Mouse (Mus musculus) stomach, embryonic 16.5 days (tissue): ENCODE data around the gene Kat2a. TPM values are rescaled to one million over a fixed set of nuclear protein-coding genes. Genes with fewer than 3 reads are reported as not detected.

ENCODE experiments used
- ATAC-seq: fragments of 200-750 bp; cut with Nextera tagmentation; 2 replicates; pipeline ENCODE4 v1.8.0; 2017; ENCODE audit warnings: moderate number of reproducible peaks, moderate TSS enrichment; ENCODE audit not compliant: insufficient read depth, low FRiP score
- H3K27ac ChIP-seq: fragments of 300-500 bp; sonication (generic); 2 replicates; pipeline ENCODE4 v1.5.1; 2014; ENCODE audit warnings: low read length
- H3K27me3 ChIP-seq: fragments of 300-500 bp; sonication (generic); 2 replicates; pipeline ENCODE4 v1.6.1; 2014; ENCODE audit warnings: low read length, control low read depth, mixed read lengths; ENCODE audit not compliant: control insufficient read depth, insufficient read depth
- H3K36me3 ChIP-seq: fragments of 300-500 bp; sonication (generic); 2 replicates; pipeline ENCODE4 v1.6.1; 2014; ENCODE audit warnings: low read length; ENCODE audit not compliant: control insufficient read depth, insufficient read depth
- H3K4me1 ChIP-seq: fragments of 300-500 bp; sonication (generic); 2 replicates; pipeline ENCODE4 v1.6.1; 2014; ENCODE audit warnings: low read length, control low read depth, mixed read lengths; ENCODE audit not compliant: control insufficient read depth, insufficient read depth
- H3K4me2 ChIP-seq: fragments of 300-500 bp; sonication (generic); 2 replicates; pipeline ENCODE4 v1.6.1; 2014; ENCODE audit warnings: low read depth, low read length, mixed read lengths
- H3K4me3 ChIP-seq: fragments of 300-500 bp; sonication (generic); replicated peaks from 2 replicates; pipeline ENCODE4 v1.5.1; 2014; ENCODE audit warnings: mild to moderate bottlenecking, low read length
- H3K9ac ChIP-seq: fragments of 300-500 bp; sonication (generic); 2 replicates; pipeline ENCODE4 v1.6.1; 2014; ENCODE audit warnings: low read length
- H3K9me3 ChIP-seq: fragments of 300-500 bp; sonication (generic); replicated peaks from 2 replicates; pipeline ENCODE4 v1.6.1; 2016; ENCODE audit warnings: low read length, control low read depth; ENCODE audit not compliant: control insufficient read depth
- WGBS: fragments of 180-500 bp; shearing (Covaris S2); extraction: QIAGEN DNeasy Blood & Tissue Kit; methylation state at CpG from one replicate; pipeline ENCODE4 v1.1.7; 2014; 5-methylcytosine and 5-hydroxymethylcytosine counted together
- polyA plus RNA-seq: library from polyadenylated mRNA; unstranded; fragments of >200 nt; fragmentation: Nextera tagmentation; extraction: Ambion mirVana; gene quantifications from 2 replicates; pipeline ENCODE4 v1.2.1, GENCODE M21; 2015

The Kat2a gene
- polyA plus RNA-seq, 1 experiment from 2014 or later = 40.6 TPM

DNA sequence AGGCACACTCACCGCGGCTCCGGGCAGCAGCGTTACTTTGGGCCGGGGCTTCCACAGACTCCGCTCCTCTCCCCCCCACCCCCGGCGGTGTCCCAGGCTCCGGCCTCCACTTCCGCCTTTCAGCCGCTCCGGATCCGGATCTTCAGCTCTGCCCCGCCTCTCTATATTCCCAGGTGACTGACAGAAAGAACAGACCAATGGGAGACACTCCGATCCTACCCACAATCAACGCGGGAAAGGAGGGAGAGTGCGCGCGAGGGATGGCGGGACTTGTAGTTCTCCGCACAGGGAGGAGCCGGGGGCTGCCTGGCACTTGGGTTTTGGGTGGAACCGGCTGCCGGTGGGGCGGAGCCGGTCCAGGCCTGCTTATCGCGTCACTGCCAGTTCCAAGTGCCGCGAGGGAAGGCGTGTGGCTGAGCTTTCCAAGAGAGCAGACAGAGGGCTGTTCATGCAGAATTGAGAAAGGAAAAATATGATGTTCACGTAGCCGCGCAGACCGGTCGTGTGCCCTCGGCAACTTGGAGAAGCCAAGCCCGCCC, 25.9 kb upstream of the Kat2a start, which contains the start of gene Rab5c:
Gene Rab5c, minus strand, starts transcription at position 150 of the 539 bp plus-strand sequence.
- H3K4me2 ChIP-seq = peak within 1 kb of the TSS; percentile 79
- H3K36me3 ChIP-seq = no peaks in the 10 kb centered on the region
- peak within 1 kb of the TSS; percentile 77 for H3K27ac ChIP-seq
- under 1% methylated on average over 39 of the region's 39 CpGs for WGBS
- H3K9ac ChIP-seq = peak within 1 kb of the TSS; percentile 98
- ATAC-seq = peak; percentile 100
- H3K4me3 ChIP-seq = peak within 1 kb of the TSS; percentile 92
- peaks cover 21% of the 10 kb centered on the region for H3K4me1 ChIP-seq
- H3K9me3 ChIP-seq = no peaks in the 10 kb centered on the region
- H3K27me3 ChIP-seq = no peaks in the 10 kb centered on the region

DNA sequence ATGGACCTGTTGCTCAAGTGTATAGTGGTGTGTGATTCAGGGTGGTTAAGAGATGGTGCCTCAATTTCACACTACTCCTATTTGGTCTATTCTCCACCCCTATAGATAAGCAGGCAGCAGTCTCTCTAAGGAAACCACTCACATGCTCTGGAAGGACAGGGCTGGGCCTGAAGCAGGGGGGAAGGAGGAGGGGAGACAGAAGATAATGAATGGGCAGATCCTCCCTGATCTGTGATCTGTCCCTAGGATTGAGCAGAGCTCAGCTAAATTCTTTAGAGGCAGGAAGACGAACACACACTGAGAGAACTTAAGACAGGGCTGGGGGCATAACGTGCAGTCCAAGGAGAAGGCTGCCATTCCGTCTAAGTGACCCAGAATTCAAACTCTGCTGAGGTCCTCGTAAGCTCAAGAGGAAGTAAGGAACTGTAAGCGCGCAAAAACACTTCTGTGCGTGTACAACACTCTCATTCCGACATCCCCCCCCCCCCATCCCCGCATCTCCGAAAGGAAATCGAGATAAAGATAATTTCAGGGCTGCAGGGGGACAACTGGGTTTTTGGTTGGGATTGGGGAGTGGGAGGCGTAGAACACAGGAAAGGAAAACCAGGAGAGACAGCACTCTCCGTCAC, 25.0 kb upstream of the Kat2a start:
- Histone ChIP-seq H3K27ac (peak overlapping the region; percentile 77), H3K4me3 (peak overlapping the region; percentile 92), H3K9ac (peak overlapping the region; percentile 98), H3K27me3 (no peaks in the 10 kb centered on the region), H3K9me3 (no peaks in the 10 kb centered on the region), H3K4me2 (peak overlapping the region; percentile 66), H3K36me3 (no peaks in the 10 kb centered on the region), H3K4me1 (peaks cover 21% of the 10 kb centered on the region)
- WGBS = under 1% methylated on average over 13 of the region's 13 CpGs
- ATAC-seq = no peak

DNA sequence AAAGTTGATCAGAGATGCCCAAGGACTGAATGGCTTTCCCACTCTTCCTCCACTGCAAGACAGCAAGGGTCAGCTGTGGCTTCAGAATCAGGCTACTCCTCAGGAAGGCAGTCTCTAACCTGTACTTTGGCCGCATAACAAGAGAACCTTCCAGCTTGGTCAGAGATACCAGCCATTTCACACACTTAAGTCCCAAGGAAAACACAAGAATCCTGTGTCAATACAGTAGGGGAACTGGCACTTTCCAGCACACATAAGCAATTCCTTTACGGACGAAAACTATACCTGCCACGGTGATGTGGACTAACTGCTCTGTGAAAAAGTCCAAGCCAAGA, 24.4 kb upstream of the Kat2a start:
- Histone ChIP-seq H3K27me3 (no peaks in the 10 kb centered on the region), H3K4me3 (peak overlapping the region; percentile 92), H3K4me2 (peak overlapping the region; percentile 66), H3K4me1 (peaks cover 21% of the 10 kb centered on the region), H3K27ac (peak overlapping the region; percentile 77; the same call in 1 of the 2 replicates), H3K36me3 (no peaks in the 10 kb centered on the region), H3K9me3 (no peaks in the 10 kb centered on the region), H3K9ac (peak overlapping the region; percentile 98)
- ATAC-seq = no peak
- 49% methylated on average over 4 of the region's 4 CpGs for WGBS

- peaks cover 21% of the 10 kb centered on the region for H3K4me1 ChIP-seq
Measured at GRCm38 (mm10) chr11:100735954-100736745, 23.9 kb upstream of the Kat2a start.

DNA sequence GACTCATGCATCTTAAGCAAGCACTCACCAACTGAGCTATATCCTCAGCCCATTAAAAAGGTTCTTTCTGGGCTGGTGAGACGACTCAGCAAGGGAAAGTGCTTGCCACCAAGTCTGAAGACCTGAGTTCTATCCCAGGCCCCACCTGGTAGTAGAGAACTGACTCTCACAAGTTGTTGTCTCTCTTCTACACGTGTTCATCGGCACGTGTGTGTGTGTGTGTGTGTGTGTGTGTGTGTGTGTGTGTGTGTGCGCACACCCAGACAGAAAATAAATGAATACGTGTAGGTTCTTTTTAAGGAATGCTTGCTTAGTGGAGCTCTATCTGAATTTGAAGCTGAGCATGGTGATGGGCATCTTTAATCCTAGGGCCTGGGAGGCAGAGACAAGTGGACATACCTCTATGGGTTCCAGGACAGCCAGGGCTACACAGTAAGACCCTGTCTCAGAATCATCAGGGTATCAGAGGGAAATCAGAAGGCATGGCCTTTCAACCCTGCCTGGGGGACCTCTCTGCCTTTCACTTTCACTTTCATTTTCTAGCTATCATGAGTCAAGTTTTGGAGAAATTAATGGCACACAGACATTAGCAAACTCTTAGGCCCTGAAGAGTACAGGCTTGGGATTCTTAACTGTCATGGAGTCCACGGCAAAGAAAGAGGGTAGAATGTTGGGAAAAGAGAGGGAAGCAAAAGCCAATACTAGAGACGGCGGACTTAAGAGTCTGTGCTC, 23.0 kb upstream of the Kat2a start:
- WGBS = 78% methylated on average over 9 of the region's 9 CpGs
- H3K9me3 ChIP-seq = no peaks in the 10 kb centered on the region
- peaks cover 21% of the 10 kb centered on the region for H3K4me1 ChIP-seq
- no peaks in the 10 kb centered on the region for H3K36me3 ChIP-seq
- peak overlapping the region; percentile 66 for H3K4me2 ChIP-seq
- no peak overlapping the region for H3K27ac ChIP-seq
- no peaks in the 10 kb centered on the region for H3K27me3 ChIP-seq
- ATAC-seq = no peak
- no peak overlapping the region for H3K9ac ChIP-seq
- H3K4me3 ChIP-seq = 0 out of 2 replicates have a peak overlapping the region, but pooled peaks have one; percentile 7

More at GRCm38 (mm10) chr11:100735954-100736745, 23.9 kb upstream of the Kat2a start:
- H3K36me3 ChIP-seq = no peaks in the 10 kb centered on the region
- no peaks in the 10 kb centered on the region for H3K27me3 ChIP-seq
- ATAC-seq = no peak
- 69% methylated on average over 14 of the region's 14 CpGs for WGBS
- H3K9me3 ChIP-seq = no peaks in the 10 kb centered on the region
- H3K4me2 ChIP-seq = peak overlapping the region; percentile 66
- peak overlapping the region; percentile 9; the same call in 1 of the 2 replicates for H3K9ac ChIP-seq
- no peak overlapping the region; the same call in 1 of the 2 replicates for H3K27ac ChIP-seq
- peak overlapping the region; percentile 92 for H3K4me3 ChIP-seq

DNA sequence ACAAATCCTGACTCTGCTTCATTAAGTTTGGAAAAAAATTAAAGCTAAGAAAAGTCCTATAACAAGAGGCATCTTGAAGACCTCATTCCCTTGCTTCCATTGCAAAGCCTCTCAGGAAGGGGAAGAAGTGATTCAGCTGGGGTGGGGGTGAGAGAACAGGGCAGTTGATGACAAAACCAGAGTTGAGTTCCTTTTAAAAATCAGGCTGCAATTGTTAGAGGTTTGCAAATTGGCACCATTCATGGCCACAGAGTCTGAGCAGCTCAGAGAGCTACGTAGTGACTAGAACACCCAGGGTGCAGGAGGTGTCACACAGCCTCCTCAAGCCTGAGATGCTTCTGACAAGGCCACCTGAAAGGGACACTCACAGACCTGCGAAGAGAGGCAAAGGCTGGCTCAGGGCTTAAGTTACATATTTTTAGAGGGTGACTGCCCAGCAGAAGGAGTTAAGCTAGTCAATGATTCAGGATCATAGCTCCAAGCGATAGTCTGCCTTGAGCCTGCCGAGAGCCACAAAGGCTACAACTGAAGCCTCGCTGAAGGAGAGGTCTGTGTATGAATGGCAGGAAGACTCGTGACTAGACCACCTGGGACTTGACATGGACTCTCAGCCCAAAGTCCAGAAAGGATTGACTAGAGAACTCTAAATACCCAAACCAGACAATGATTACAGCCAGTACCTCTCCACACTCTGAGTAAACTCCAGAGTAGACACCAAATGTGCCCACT, 18.4 kb upstream of the Kat2a start:
- H3K9me3 ChIP-seq = no peaks in the 10 kb centered on the region
- H3K27ac ChIP-seq = no peak overlapping the region
- no peaks in the 10 kb centered on the region for H3K27me3 ChIP-seq
- no peak overlapping the region for H3K4me2 ChIP-seq
- WGBS = 83% methylated on average over 6 of the region's 6 CpGs
- no peaks in the 10 kb centered on the region for H3K36me3 ChIP-seq
- no peak for ATAC-seq
- H3K4me3 ChIP-seq = no peak overlapping the region
- peaks cover 1% of the 10 kb centered on the region for H3K4me1 ChIP-seq
- H3K9ac ChIP-seq = no peak overlapping the region

DNA sequence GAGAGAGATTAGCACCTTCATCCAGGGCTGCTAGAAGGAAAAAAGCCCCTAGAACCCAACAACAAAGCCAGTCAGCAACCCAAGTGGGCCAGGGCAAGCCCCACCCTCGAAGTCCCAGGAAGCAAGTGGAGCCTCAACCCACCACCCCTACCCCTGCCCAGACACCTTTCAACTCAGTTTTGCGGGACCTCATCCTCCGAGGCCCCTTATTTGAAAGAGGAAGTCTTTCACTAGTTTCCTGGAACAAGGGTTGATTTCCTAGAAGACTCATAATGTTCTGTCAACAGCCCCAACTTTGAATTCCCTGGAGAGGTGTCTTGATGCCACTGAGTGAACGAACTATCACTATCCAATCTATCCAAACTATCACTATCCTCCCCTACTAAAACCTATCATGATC, 17.7 kb upstream of the Kat2a start:
- H3K9me3 ChIP-seq = no peaks in the 10 kb centered on the region
- H3K9ac ChIP-seq = no peak overlapping the region
- H3K36me3 ChIP-seq = no peaks in the 10 kb centered on the region
- ATAC-seq = no peak
- H3K4me1 ChIP-seq = peaks cover 5% of the 10 kb centered on the region
- 82% methylated on average over 4 of the region's 4 CpGs for WGBS
- no peak overlapping the region for H3K27ac ChIP-seq
- no peak overlapping the region for H3K4me3 ChIP-seq
- H3K4me2 ChIP-seq = no peak overlapping the region
- H3K27me3 ChIP-seq = no peaks in the 10 kb centered on the region

- H3K4me2 ChIP-seq = no peak overlapping the region
- no peak overlapping the region for H3K4me3 ChIP-seq
- no peak overlapping the region for H3K27ac ChIP-seq
- H3K27me3 ChIP-seq = no peaks in the 10 kb centered on the region
- peaks cover 9% of the 10 kb centered on the region for H3K4me1 ChIP-seq
- H3K36me3 ChIP-seq = no peaks in the 10 kb centered on the region
- 70% methylated on average over 6 of the region's 6 CpGs for WGBS
- ATAC-seq = no peak
- H3K9ac ChIP-seq = no peak overlapping the region
- no peaks in the 10 kb centered on the region for H3K9me3 ChIP-seq
Measured at GRCm38 (mm10) chr11:100728601-100729000, 16.3 kb upstream of the Kat2a start.
